Mouse (Mus musculus) spleen, embryonic (tissue): Measurements from ENCODE around the gene Aspscr1.

ENCODE experiments used
- CTCF ChIA-PET: fragments of 350-600 bp; sonication (Branson Sonifier 250); formaldehyde crosslinking; loops from one replicate; lab custom pipeline; 2022; lab: Charles Lee

Aspscr1 gene

GRCm38 (mm10) chr11:120672687-120673593 lies at the start of gene Aspscr1:
Gene Aspscr1, plus strand, starts transcription at chr11:120672973.
- CTCF ChIA-PET = interaction anchor here (1.1 kb wide), 1 partner anchor 49 kb away, joined by 3 read pairs; no protein-coding TSS in a partner anchor

DNA sequence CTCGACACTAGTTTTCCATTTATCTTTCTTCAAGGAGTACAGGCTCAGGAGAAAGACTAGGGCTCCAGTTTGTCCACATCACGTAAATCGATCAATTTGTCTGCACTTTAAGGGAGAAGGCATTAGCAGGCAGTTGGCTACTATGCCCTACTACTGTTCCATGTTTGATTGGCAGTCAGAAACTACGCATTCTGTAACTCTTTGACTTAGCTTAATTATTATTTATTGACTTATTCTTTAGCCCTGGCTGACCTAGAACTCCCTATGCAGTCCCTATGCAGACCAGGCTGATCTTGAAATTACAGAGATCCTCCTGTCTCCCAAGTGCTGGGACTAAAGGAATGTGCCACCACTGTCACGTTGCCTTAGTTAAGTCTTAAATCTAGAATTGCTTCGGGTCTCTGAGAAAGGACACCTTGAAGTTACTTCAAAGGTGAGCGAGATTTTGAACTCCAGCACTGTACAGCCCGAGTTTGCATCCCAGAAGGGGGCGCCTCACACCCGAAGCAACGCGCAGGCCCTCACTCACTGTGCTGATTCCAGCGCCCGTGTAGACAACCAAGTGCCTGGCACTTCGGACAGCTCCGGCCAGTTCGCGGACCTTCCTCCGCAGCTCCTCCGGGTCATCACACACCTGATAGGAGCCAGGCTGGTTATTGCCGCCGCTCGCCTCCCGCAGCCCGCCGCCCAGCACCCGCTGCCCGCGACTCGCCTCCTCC lies 48.7 kb upstream of the Aspscr1 start:
- CTCF ChIA-PET = interaction anchor here (0.6 to 1.2 kb wide), 6 partner anchors 27 to 305 kb away, joined by 3 to 7 read pairs (median 3); partner anchors contain the start of gene Aspscr1

- CTCF ChIA-PET = interaction anchor here (1.1 to 1.2 kb wide), 2 partner anchors 27 to 305 kb away, joined by 3 to 4 read pairs; no protein-coding TSS in a partner anchor
Observed at GRCm38 (mm10) chr11:120624680-120625111, 48.1 kb upstream of the Aspscr1 start.

DNA sequence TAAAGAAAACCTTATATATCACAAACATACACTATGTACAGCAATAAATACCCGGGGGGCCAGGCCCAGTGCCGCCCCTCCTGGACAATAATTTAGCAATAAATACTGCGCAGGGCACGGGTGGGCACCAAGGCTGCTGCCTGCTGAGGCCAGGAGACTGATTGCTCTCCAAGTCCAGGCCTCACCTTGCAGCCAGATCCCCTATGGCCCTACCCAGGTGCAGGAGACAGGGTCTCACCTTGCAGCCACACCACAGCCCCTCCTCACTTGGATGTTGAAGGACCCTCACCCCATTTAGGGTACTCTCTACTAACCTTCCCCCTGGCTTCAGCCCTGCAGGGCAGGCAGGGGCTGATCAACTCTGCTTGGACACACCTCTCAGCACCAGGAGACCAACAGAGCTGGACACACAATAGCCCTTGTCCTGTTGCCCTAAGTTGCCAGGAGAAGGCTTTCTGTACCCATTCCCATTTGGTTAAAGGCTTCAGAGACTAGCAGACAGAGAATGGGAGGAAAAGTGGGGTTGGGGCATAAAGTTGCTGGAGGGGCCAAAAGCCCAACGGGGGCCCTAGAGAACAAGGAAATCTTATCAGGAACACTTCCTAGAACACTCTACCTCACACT lies 47.5 kb upstream of the Aspscr1 start, which contains the start of gene Sirt7:
Gene Sirt7, minus strand, starts transcription at position 89 of the 624 bp plus-strand sequence.
- CTCF ChIA-PET = no interaction called here

- CTCF ChIA-PET = interaction anchor here (0.6 kb wide), 1 partner anchor 52 kb away, joined by 16 read pairs; no protein-coding TSS in a partner anchor
Observed at GRCm38 (mm10) chr11:120626785-120627467, 45.8 kb upstream of the Aspscr1 start.

GRCm38 (mm10) chr11:120627468-120628300 lies 45.1 kb upstream of the Aspscr1 start:
- CTCF ChIA-PET = no interaction called here

DNA sequence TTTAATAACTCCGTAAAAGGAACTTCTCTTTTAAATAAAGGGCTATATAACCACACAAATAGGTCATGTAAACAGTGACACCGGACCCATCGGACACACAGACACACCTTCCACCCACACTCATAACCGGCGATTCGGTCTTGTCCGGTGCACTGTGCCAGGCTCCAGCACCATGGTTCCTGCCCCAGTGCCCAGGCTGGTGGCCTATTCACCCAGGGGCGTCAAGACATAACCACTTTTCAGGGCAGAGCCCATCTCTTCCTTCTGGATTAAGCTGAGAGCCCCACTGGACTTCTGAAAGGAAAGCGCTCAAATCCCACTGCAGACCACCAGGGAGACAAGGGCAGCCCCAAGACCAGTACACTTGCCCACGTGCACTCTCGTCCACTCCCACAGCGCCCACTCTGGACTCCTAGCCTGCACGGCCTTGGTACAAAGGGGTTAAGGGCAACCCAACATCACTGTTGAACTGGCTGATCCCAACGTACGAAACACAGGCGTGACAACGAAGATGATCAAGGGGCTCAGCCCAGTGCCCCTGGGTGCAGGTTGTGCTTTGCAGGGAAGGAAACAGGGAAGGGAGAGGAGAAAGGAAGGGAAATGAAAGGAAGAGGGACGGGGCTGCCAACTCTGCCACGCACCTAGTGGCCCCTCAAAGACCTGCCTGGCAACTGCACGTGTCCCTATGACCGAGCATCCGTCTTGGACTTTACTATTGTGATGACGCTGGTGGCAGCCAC lies 44.0 kb upstream of the Aspscr1 start:
- CTCF ChIA-PET = interaction anchor here (0.6 kb wide), 1 partner anchor 42 kb away, joined by 3 read pairs; no protein-coding TSS in a partner anchor

- CTCF ChIA-PET = interaction anchor here (0.6 kb wide), 1 partner anchor 41 kb away, joined by 3 read pairs; no protein-coding TSS in a partner anchor
Observed at GRCm38 (mm10) chr11:120629341-120629730, 43.4 kb upstream of the Aspscr1 start.

DNA sequence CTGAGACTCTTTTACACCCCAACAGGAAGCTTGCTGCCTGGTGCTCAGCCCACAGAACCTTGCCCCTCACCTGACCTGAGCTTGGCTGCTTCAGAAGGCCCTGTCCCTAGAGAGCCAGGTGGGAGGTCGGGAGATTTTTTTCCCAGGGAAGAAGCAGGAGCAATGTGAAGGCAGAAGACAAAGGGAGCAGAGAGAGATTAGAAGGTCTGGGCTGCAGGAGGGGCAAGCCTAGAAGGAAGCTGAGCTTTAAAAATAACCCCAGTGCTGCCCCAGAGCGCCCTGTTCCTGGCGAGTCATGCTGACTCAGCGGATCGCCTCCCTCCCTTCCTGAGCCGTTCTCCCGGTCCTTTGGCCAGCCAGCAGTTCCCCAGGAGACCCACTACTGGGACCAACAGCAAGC lies 42.9 kb upstream of the Aspscr1 start:
- CTCF ChIA-PET = no interaction called here

- CTCF ChIA-PET = no interaction called here
Observed at GRCm38 (mm10) chr11:120630401-120630871, 42.3 kb upstream of the Aspscr1 start.

DNA sequence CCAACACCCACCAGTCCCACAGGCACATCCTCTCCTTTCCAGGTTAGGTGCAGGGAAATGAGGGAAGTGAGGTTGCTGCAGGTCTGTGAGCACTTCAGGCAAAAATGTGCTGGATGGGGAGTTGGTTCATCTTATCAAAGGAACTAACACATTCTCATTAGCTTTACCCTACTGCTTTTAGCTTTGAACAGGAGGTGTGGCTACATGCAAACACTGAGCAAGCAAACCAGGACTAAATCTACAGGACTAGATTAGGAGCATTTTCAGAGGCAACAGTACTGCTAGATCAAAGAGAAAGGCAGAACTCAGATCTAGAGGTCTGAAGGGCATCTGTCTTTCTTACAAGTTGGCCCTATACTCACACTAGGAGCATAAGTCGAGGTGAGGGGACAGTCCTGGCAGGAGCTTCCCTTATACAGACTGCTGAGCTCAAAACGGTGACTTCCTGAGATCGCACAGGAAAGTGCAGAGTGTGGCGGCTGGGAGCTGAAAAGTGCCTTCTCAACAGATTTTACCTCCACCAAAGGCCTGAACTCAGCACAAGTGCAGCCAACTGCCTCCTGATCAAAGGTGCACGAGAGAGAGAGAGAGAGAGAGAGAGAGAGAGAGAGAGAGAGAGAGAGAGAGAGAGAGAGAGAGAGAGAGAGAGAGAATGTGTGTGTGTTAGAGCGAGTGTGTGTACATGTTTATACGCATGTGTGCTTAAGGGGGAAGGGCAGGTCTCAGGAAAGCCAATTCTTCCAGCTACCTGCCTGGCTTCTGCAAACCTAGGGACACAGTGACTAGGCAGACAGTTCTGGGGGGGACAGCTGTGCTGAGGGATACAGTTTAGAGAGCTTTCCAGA lies 41.7 kb upstream of the Aspscr1 start:
- CTCF ChIA-PET = interaction anchor here (0.7 kb wide), 1 partner anchor 323 kb away, joined by 3 read pairs; no protein-coding TSS in a partner anchor

- CTCF ChIA-PET = no interaction called here
Observed at GRCm38 (mm10) chr11:120631726-120632448, 40.9 kb upstream of the Aspscr1 start.

DNA sequence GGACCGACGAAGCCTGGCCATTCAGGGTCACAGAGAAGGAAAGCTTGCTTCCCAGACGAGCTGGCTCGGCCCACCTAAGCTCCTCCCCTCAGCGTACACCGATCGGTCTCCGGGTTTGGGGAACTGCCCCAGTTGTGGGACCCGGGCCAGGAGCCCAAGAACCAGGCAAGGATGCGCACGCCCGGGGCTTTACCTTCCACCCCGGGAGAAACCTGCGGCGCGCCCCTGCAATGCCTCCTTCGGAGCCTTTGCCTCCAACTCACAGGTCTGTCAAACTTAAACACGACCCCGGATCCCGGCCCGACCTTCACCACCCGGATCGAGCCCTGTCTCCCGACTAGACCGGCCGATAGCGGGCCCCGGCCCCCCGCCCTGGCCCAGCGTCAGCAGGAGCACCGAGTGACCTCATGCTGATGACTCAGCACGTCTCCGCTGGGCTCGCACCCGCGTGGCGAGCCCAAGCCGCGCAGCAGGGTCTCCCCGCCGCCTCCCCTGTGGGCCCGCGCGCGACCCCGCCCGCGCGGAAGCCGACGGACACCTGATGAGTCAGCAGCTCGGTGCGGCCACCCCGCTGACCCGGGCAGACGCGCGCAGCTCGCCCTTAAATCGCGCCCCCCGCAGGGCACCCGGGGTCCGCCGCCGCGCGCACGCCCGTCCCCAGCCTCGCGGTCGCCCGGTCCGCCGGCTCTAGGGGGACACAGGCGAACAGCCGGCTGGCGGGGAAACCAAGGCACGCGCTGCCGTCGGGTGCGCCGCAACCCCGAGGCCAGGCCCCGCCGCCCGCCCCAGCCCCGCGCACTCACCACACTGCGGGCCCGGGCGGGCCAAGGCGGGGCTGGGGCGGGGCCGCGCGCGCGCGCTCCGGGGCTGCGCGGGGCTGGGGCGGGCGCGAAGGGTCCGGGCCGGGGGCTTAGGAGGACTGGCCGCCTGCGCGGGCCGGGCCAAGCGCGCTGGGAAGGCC lies 39.9 kb upstream of the Aspscr1 start:
- CTCF ChIA-PET = no interaction called here

- CTCF ChIA-PET = interaction anchor here (0.6 kb wide), 1 partner anchor 36 kb away, joined by 3 read pairs; the partner anchor contains the start of genes Alyref and Anapc11
Observed at GRCm38 (mm10) chr11:120633520-120634343, 39.0 kb upstream of the Aspscr1 start, which contains the start of gene Mafg. Gene Mafg, minus strand, starts transcription at chr11:120633600.

DNA sequence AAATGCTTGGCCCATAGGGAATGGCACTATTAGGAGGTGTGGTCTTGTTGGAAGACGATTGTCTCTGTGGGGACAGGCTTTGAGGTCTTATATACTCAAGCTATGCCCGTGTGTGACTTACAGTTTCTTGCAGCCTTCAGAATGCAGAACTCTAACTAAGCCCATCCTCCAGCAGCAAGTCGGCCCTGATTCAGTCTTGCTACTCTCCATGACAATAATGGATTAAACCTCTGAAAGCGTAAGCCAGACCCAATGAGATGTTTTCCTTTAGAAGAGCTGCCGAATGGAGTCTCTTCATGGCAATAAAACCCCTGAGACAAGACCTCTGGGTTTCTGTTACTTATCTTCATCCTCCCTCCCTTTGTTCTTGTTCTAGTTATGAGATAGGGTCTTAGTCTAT lies 38.0 kb upstream of the Aspscr1 start:
- CTCF ChIA-PET = no interaction called here
